Mouse (Mus musculus) olfactory bulb, adult 2 months (tissue): ENCODE results near the gene Ap4b1.

ENCODE experiments used
- CTCF ChIP-seq: fragments of 200-500 bp; IDR thresholded peaks from 2 replicates; pipeline ENCODE4 v1.5.1; 2012; ENCODE audit warnings: low read depth, mild to moderate bottlenecking, low read length, moderate library complexity; ENCODE audit not compliant: insufficient read depth
- POLR2A ChIP-seq: fragments of 200-500 bp; IDR thresholded peaks from 2 replicates; pipeline ENCODE4 v1.6.1; 2012; ENCODE audit warnings: mild to moderate bottlenecking, low read depth, low read length, moderate library complexity; ENCODE audit not compliant: insufficient read depth

- TF ChIP-seq POLR2A (no peak), CTCF (no peak)
Measured at GRCm38 (mm10) chr3:103792566-103792965, 16.8 kb upstream of the Ap4b1 start.
